Mouse (Mus musculus): Measurements from ENCODE around the gene AB124611.
A peak's percentile ranks its signal among the peaks of the same experiment; 100 is the strongest.
"Not testable (repeated sequence)": the region's sequence is repeated elsewhere in the genome, so short reads cannot be mapped to it uniquely, and the experiment has no call there.

AB124611 gene

DNA sequence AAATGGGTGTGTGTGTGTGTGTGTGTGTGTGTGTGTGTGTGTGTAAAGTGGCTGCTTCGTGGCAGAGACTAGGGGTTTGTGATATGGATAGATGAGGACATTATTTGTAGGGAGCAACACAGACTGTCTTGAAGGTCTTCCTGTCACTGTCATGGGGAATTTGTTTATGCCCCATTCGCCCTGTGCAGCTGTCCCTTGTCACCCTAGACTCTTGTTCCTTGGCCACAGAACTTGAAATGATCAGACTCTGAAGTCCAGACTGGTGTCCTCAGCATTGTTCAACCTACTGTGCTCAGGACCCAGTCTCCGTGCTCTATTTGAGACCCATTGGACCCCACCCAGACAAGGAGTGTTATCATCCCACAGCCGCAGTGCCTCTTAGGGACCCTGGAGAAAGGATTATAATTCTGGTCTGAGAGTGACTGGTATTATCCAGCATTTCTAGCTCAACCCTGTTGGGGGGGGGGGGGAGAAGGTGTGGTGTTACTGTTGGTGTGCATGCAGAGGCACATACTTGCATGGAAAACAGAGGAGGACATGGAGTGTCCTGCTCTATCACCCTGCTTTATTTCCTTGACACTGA lies 39.1 kb downstream of the AB124611 start:
- DNase-seq (ENCODE audit: low spot score) = no peak

- DNase-seq (ENCODE audit: low spot score) = no peak
Observed at GRCm38 (mm10) chr9:21566538-21566937, 40.6 kb downstream of the AB124611 start.

DNA sequence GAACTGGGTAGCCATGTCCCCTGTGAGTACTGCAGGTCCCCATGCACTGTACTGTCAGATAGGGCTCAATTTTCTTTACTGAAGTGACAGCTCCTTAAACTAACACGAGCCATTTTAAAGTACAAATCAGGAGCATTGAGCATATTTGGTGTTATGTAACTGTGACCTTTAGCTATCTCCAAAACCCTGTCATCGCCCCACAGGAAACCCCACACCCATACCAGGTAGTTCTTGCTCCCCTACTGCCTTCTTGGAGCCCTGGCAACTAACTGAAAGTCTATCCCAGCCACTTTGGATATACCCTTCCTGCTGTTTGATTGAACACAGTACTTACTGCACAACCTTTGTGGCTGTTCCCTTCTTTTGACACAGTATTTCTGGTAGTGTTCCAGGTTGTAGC lies 41.1 kb downstream of the AB124611 start:
- DNase-seq (ENCODE audit: low spot score) = no peak

DNA sequence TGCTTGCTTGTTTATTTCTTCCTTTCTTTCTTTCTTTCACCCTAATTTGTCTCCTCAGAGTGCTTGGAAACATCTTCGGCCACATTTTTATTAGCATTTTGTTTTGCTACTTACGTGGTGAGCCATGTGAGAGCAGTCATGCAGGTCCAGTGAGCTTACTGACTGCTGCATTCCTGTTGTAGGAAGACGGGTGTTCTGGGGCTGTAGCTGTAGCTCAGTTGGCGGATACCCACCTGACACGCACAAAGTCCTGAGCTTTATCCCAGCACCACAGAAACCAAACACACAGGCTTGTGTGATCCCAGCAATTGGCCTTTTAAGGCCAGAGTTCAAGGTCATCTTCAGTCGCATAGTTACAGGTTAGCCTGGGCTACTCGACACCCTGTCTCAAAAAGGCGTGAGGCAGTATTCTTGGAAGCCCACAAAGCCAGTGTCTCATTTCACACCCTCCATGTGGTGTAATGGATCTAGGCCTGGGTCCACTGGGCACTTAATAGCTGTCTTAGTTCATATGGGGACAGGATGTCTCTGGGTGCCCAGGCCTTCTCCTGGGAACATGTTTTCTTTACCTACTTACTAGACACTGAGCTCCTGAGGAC lies 42.8 kb downstream of the AB124611 start:
- DNase-seq (ENCODE audit: low spot score) = no peak

GRCm38 (mm10) chr9:21574012-21574801 lies 48.2 kb downstream of the AB124611 start:
- DNase-seq (ENCODE audit: low spot score) = no peak

DNA sequence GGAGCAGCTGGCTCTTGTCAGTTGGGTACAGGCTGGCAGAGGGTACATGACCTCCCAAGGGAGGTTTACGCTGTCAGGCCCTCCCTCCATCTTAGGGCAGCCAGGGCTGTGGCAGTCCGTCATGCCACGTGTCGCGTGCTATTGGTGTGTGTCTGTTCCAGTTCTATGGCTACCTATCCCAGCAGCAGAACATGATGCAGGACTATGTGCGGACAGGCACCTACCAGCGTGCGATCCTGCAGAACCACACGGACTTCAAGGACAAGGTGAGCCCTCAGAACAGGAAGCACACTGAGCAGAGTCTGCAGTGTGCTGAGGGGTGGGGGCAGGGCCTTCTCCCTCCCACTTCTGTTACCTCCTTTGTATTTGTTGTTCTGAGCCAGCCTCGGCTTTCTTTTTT lies 49.3 kb downstream of the AB124611 start:
- no peak for DNase-seq (ENCODE audit: low spot score)

GRCm38 (mm10) chr9:21576286-21576685 lies 50.3 kb downstream of the AB124611 start:
- no peak for DNase-seq (ENCODE audit: low spot score)

GRCm38 (mm10) chr9:21578226-21578625 lies 52.2 kb downstream of the AB124611 start:
- DNase-seq (ENCODE audit: low spot score) = no peak

DNA sequence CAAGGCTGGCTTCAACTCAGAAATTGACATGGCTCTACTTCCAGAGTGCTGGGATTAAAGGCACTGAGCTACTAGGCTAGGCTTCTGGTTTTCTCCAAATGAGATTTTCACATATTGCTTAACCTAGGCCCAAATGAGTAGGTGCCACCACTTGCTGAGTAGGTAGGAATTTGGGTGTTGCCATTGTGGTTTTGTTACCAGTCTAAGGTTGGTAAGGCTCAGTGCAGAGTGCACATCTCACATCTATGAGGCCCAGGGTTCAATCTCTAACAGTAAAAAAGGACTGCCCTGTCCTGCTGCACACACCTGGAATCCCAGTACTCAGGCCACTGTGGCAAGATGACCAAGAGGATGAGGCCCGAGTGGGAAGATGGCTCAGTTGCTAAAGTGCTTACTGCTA lies 59.4 kb downstream of the AB124611 start:
- no peak for DNase-seq (ENCODE audit: low spot score)

DNA sequence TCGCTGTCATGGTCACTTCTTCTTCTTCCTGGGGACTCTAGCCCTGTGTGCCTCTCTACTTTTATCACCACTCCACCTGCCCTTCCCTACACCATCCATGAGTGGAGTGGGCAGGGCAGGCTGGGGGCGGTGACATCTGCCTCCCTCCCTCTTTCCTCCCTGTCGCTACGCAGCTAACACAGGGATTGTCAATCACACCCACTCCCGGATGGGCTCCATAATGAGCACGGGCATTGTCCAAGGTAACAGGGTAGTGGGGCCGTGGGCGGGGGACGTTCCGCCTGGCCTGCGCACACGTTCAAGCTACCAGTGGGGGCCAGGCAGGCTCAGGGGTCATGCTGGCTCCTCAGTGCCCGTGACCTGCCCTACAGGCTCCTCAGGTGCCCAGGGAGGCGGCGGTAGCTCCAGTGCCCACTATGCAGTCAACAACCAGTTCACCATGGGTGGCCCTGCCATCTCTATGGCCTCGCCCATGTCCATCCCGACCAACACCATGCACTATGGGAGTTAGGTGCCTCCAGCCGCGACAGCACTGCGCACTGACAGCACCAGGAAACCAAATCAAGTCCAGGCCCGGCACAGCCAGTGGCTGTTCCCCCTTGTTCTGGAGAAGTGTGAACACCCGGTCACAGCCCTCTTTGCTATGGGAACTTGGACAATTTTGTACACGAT lies 61.8 kb downstream of the AB124611 start:
- no peak for DNase-seq (ENCODE audit: low spot score)

- DNase-seq (ENCODE audit: low spot score) = no peak
Observed at GRCm38 (mm10) chr9:21588350-21588749, 62.4 kb downstream of the AB124611 start.

DNA sequence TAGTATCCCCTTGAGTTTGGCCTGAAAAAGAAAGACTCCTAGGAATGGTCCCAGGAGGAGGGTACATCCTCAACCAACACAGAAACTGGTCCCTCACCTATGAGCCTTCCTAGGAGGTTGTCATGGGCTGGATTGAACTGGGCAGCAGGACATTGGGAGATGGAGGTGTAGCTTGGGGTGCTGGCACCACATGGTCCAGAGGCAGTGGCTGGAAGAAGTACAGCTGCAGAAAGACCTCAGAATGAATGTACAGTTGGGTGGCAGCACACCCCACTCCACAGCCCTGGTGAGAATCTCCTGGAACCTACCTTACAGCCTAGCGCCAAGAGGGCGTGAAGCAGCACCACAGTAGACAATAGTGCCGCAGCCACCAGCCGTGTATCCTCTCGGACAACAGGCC lies 63.6 kb downstream of the AB124611 start:
- DNase-seq (ENCODE audit: low spot score) = no peak

- DNase-seq (ENCODE audit: low spot score) = no peak
Observed at GRCm38 (mm10) chr9:21591127-21591830, 65.3 kb downstream of the AB124611 start.

- DNase-seq (ENCODE audit: low spot score) = no peak
Observed at GRCm38 (mm10) chr9:21591831-21592702, 66.1 kb downstream of the AB124611 start.

DNA sequence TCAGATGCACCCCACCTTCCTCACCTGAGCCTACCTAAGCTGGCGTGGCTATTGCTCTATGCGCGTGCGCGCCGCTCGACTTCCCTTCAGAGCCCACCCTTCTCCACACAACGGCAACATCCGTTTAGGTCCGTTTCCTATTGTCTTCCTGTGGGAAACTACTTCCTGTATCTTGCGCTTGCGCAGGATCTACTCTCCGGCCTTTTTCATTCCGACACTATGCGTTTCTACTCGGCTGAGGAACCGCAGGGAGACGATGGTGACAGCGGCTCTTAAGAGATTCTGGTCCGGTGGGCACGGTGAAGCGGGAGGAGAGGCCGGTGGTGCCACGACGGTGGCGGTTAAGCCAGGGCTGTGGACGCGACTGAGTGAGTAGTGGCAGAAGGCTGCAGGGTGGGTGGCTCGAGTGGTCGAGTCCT lies 66.7 kb downstream of the AB124611 start, which contains the start of the genes Timm29 and Yipf2:
Gene Timm29 (plus strand): TSS at position 20 of the 419 bp plus-strand sequence.
Gene Yipf2 (minus strand): TSS at position 126 of the 419 bp plus-strand sequence.
- peak; percentile 89 for DNase-seq (ENCODE audit: low spot score)

- DNase-seq (ENCODE audit: low spot score) = peak; percentile 39
Observed at GRCm38 (mm10) chr9:21593122-21593721, 67.2 kb downstream of the AB124611 start.

GRCm38 (mm10) chr9:21594350-21594749 lies 68.4 kb downstream of the AB124611 start:
- DNase-seq (ENCODE audit: low spot score) = not testable (repeated sequence)

- no peak for DNase-seq (ENCODE audit: low spot score)
Observed at GRCm38 (mm10) chr9:21594838-21595237, 68.9 kb downstream of the AB124611 start.

Data from urinary bladder, postnatal 14 days (tissue).